Mouse (Mus musculus) heart, embryonic 14.5 days (tissue): ENCODE results near the gene Atf6b. TPM values are rescaled to one million over a fixed set of nuclear protein-coding genes. Genes with fewer than 3 reads are reported as not detected.

ENCODE experiments used
- ATAC-seq: fragments of 200-750 bp; cut with Nextera tagmentation; 2 replicates; pipeline ENCODE4 v1.8.0; 2017; ENCODE audit warnings: low read depth, moderate TSS enrichment; ENCODE audit not compliant: insufficient number of reproducible peaks, insufficient read depth, low FRiP score
- H3K27ac ChIP-seq, 2 experiments: fragments of 200-500 bp in 1 of 2; fragments of 300-500 bp in 1 of 2; sonication (generic) in 1 of 2; replicated peaks in 1 of 2; 2 replicates each; pipeline ENCODE4 v1.5.1; 2012 to 2014; ENCODE audit warnings: low read depth in 2 of 2, low read length in 2 of 2, control low read depth in 1 of 2, mild to moderate bottlenecking in 1 of 2, mixed read lengths in 1 of 2; ENCODE audit not compliant: control insufficient read depth in 1 of 2, insufficient read depth in 1 of 2
- H3K27me3 ChIP-seq: fragments of 300-500 bp; sonication (generic); 2 replicates; pipeline ENCODE4 v1.6.1; 2014; ENCODE audit warnings: mild to moderate bottlenecking, low read length, control low read depth; ENCODE audit not compliant: control insufficient read depth, insufficient read depth
- H3K36me3 ChIP-seq: fragments of 300-500 bp; sonication (generic); 2 replicates; pipeline ENCODE4 v1.6.1; 2014; ENCODE audit warnings: mild to moderate bottlenecking, control low read depth, low read length, mixed read lengths; ENCODE audit not compliant: control insufficient read depth, insufficient read depth
- H3K4me1 ChIP-seq, 2 experiments: fragments of 200-500 bp in 1 of 2; fragments of 300-500 bp in 1 of 2; sonication (generic) in 1 of 2; 2 replicates each; pipeline ENCODE4 v1.6.1; 2012 to 2014; ENCODE audit warnings: low read length in 2 of 2, control low read depth in 1 of 2, mixed read lengths in 1 of 2; ENCODE audit not compliant: control insufficient read depth in 2 of 2, insufficient read depth in 2 of 2
- H3K4me2 ChIP-seq: fragments of 300-500 bp; sonication (generic); 2 replicates; pipeline ENCODE4 v1.6.1; 2014; ENCODE audit warnings: mild to moderate bottlenecking, low read length
- H3K4me3 ChIP-seq, 2 experiments: fragments of 200-500 bp in 1 of 2; fragments of 300-500 bp in 1 of 2; sonication (generic) in 1 of 2; 2 replicates each; pipeline ENCODE4 v1.5.1; 2012 to 2014; ENCODE audit warnings: low read length in 2 of 2, mild to moderate bottlenecking in 2 of 2, control low read depth in 1 of 2, low read depth in 1 of 2, moderate library complexity in 1 of 2; ENCODE audit not compliant: control insufficient read depth in 1 of 2, insufficient read depth in 1 of 2
- H3K9ac ChIP-seq: fragments of 300-500 bp; sonication (generic); 2 replicates; pipeline ENCODE4 v1.6.1; 2014; ENCODE audit warnings: mild to moderate bottlenecking, low read length
- H3K9me3 ChIP-seq: fragments of 300-500 bp; sonication (generic); 2 replicates; pipeline ENCODE4 v1.6.1; 2016; ENCODE audit warnings: low read length, control low read depth; ENCODE audit not compliant: control insufficient read depth
- WGBS: fragments of 180-500 bp; shearing (Covaris S2); extraction: QIAGEN DNeasy Blood & Tissue Kit; methylation state at CpG from one replicate; pipeline ENCODE4 v1.1.7; 2014; 5-methylcytosine and 5-hydroxymethylcytosine counted together
- polyA plus RNA-seq: library from polyadenylated mRNA; unstranded; fragments of >200 nt; fragmentation: Nextera tagmentation; extraction: Ambion mirVana; gene quantifications from 2 replicates; pipeline ENCODE4 v1.2.1, GENCODE M21; 2014

Gene Atf6b
- polyA plus RNA-seq, 1 experiment from 2014 or later = 34.3 TPM

GRCm38 (mm10) chr17:34643379-34643778 lies 3.6 kb upstream of the Atf6b start:
- Histone ChIP-seq H3K36me3 (no peaks in the 10 kb centered on the region), H3K9me3 (no peaks in the 10 kb centered on the region), H3K4me3 (no peak overlapping the region), H3K27me3 (no peaks in the 10 kb centered on the region), H3K27ac (no peak overlapping the region), H3K4me1 (peaks cover 10 to 31% of the 10 kb centered on the region in 2 experiments), H3K9ac (no peak overlapping the region), H3K4me2 (no peak overlapping the region)
- 86% methylated on average over 4 of the region's 4 CpGs for WGBS
- ATAC-seq = no peak

DNA sequence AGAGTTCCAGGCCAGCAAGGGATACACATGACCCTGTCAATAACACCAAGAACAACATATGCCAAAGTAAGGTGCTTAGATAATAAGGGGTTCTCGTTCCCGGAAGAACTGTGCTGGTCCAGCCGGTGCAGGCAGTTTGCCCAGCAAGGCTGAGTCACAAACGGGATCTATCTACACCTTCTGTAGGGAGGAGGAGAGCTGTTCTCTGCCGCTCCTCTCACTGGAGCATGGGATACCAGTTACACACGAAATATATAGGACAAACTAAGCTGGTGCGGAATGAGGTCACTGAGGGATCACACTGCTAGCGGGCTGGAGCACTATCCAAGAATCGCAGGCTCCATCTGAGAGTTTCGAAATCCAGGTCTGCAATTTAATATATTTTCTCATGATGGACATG lies 3.0 kb upstream of the Atf6b start:
- no peaks in the 10 kb centered on the region for H3K9me3 ChIP-seq
- ATAC-seq = no peak

DNA sequence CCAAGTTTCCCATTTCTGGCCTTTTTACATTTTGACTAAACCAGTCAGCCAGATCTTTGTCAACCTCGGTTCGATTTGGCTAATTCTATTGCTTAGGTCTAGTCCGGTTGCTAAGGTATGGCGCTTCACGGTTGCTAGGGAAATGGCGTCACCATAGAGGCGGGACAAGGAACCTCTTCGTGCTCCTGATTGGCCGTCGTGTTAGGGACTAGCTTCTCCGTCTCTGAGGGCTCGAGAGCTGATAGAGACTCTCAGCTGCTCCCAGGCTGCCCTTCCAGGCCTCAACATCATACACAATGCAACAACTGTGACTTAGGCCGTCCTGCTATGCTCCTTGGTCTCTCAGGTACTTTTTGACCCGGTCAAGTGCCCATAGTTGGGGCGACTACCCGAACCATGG lies 2.3 kb upstream of the Atf6b start, which contains the start of gene Fkbpl:
Fkbpl (plus strand) TSS at position 157 of the 400 bp plus-strand sequence.
- Histone ChIP-seq H3K4me1 (peaks cover 10 to 31% of the 10 kb centered on the region in 2 experiments), H3K9me3 (no peaks in the 10 kb centered on the region), H3K27me3 (no peaks in the 10 kb centered on the region), H3K4me3 (peak within 1 kb of the TSS; percentile 60 to 75), H3K36me3 (peaks cover 9% of the 10 kb centered on the region), H3K27ac (peak within 1 kb of the TSS; percentile 67 to 69), H3K4me2 (peak within 1 kb of the TSS; percentile 69), H3K9ac (peak within 1 kb of the TSS; percentile 80)
- WGBS = 2% methylated on average over 16 of the region's 16 CpGs
- peak; percentile 73 for ATAC-seq

More for the DNA sequence above, 3.0 kb upstream of the Atf6b start:
- Histone ChIP-seq H3K9ac (no peak overlapping the region), H3K4me3 (no peak overlapping the region), H3K27me3 (no peaks in the 10 kb centered on the region), H3K36me3 (peaks cover 2% of the 10 kb centered on the region), H3K4me2 (no peak overlapping the region), H3K27ac (no peak overlapping the region), H3K4me1 (peaks cover 10 to 31% of the 10 kb centered on the region in 2 experiments)
- WGBS = 71% methylated on average over 10 of the region's 10 CpGs

- Histone ChIP-seq H3K27me3 (no peaks in the 10 kb centered on the region), H3K36me3 (peaks cover 16% of the 10 kb centered on the region), H3K9ac (peak overlapping the region; percentile 80), H3K4me2 (peak overlapping the region; percentile 69), H3K27ac (peak overlapping the region in 1 of 2 experiments; percentile 69; a peak in 2 of 4 replicates), H3K9me3 (no peaks in the 10 kb centered on the region), H3K4me1 (peaks cover 10 to 31% of the 10 kb centered on the region in 2 experiments), H3K4me3 (peak overlapping the region; percentile 60 to 75)
- WGBS = 35% methylated on average over 10 of the region's 10 CpGs
- no peak for ATAC-seq
These were observed 1.6 kb upstream of the Atf6b start for GRCm38 (mm10) chr17:34645256-34645829.

GRCm38 (mm10) chr17:34645831-34646511 lies 975 bp upstream of the Atf6b start:
- Histone ChIP-seq H3K9ac (no peak overlapping the region), H3K4me2 (peak overlapping the region; percentile 69), H3K9me3 (no peaks in the 10 kb centered on the region), H3K36me3 (peaks cover 23% of the 10 kb centered on the region), H3K4me1 (peaks cover 10 to 26% of the 10 kb centered on the region in 2 experiments), H3K27ac (no peak overlapping the region), H3K4me3 (no peak overlapping the region; a peak in 1 of 4 replicates), H3K27me3 (no peaks in the 10 kb centered on the region)
- ATAC-seq = no peak
- 83% methylated on average over 30 of the region's 30 CpGs for WGBS

DNA sequence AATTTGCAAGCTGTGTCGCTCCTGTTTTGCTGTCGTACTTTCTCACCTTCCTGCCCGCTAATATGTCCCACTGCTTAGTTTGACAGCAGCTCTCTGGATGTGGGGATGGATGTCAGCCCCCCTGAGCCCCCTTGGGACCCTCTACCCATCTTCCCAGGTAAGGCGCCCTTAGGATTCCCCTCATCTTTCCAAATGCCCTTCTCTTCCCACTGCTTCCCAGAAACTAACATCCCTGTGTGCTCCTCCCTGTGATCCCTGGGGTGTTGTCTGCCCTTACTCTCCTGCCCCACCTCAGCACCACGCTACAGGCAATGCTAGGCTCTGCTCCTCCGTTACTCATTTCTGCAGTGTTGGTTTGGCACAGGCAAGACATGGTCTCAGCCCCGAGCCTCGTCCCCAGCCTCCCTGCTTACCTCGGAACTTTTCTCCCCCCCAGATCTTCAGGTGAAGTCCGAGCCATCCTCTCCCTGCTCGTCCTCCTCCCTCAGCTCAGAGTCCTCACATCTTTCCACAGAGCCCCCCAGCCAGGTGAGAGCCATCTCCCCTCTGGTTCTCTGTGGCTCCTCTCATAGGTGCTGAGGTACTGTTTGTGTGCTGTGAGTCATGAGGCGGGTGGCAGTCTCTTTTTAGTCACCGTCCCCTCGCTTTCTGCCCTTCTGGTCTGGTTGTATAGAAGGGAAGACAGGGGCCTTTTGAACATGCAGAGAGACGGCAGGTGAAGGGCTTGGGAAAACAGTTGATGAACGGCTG lies 1.4 kb downstream of the Atf6b start:
- Histone ChIP-seq H3K9ac (peak overlapping the region; percentile 88), H3K27ac (no peak overlapping the region), H3K36me3 (peaks cover 45% of the 10 kb centered on the region), H3K4me2 (peak overlapping the region; percentile 85), H3K9me3 (no peaks in the 10 kb centered on the region), H3K4me3 (no peak overlapping the region), H3K4me1 (peaks cover 9 to 25% of the 10 kb centered on the region in 2 experiments), H3K27me3 (no peaks in the 10 kb centered on the region)
- 84% methylated on average over 16 of the region's 16 CpGs for WGBS
- ATAC-seq = no peak

- peaks cover 53% of the 10 kb centered on the region for H3K36me3 ChIP-seq
These were observed 2.3 kb downstream of the Atf6b start for GRCm38 (mm10) chr17:34649106-34649864.

More at GRCm38 (mm10) chr17:34649106-34649864, 2.3 kb downstream of the Atf6b start:
- Histone ChIP-seq H3K4me3 (no peak overlapping the region), H3K27me3 (no peaks in the 10 kb centered on the region), H3K9ac (no peak overlapping the region), H3K4me1 (peaks cover 9 to 26% of the 10 kb centered on the region in 2 experiments), H3K27ac (no peak overlapping the region), H3K9me3 (no peaks in the 10 kb centered on the region), H3K4me2 (no peak overlapping the region)
- WGBS = 86% methylated on average over 18 of the region's 18 CpGs
- ATAC-seq = no peak
